Mouse (Mus musculus): ENCODE measurements around the gene Mafg. TPM values are rescaled to one million over a fixed set of nuclear protein-coding genes. Genes with fewer than 3 reads are reported as not detected.

The Mafg gene
- 66.7 TPM for polyA plus RNA-seq (2014; fragmentation: Illumina TruSeq; extraction: RNeasy Lipid Tissue Mini Kit (QIAGEN cat#74804); ENCODE audit: low read depth, low replicate concordance)

DNA sequence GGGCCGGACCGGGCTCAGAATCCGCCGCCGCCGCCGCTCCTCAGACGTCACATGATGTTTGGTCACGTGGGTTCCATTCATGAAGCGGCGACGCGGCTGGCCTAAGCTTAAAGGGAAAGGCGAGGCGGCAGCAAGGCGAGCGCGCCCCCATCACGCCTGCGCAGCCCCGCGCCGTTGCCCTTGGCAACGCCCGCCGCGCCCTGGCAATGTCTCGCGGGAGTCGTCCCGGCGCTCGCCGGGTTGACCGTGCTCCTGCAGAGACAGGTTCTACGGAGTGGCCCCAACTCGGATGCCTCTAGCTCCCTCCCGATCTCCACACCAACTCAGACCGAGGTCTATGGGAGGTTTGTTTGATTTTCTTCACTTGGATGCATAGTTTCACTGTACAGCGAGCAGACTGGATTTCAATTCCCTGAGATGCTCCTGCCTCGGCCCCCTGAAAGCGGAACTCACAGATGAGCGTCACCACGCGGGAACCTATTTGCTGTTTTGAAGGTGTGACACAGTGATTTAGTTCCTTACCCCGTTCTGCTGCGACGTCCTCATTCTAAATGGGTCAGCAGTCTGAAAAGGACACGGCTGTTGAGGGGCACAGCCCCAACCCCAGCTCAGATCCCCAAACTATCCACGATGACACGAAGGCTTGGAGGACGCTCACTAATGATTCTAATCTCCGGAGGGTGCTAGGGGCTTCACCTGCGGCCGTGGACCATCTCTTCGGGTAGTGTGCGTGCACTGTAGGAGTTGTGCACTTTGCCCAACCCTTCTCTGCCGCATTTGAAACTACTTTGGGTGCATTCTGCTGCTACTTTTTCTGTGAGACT, at the start of gene Mafg:
Gene Mafg (minus strand): TSS at position 81 of the 824 bp plus-strand sequence.

DNA sequence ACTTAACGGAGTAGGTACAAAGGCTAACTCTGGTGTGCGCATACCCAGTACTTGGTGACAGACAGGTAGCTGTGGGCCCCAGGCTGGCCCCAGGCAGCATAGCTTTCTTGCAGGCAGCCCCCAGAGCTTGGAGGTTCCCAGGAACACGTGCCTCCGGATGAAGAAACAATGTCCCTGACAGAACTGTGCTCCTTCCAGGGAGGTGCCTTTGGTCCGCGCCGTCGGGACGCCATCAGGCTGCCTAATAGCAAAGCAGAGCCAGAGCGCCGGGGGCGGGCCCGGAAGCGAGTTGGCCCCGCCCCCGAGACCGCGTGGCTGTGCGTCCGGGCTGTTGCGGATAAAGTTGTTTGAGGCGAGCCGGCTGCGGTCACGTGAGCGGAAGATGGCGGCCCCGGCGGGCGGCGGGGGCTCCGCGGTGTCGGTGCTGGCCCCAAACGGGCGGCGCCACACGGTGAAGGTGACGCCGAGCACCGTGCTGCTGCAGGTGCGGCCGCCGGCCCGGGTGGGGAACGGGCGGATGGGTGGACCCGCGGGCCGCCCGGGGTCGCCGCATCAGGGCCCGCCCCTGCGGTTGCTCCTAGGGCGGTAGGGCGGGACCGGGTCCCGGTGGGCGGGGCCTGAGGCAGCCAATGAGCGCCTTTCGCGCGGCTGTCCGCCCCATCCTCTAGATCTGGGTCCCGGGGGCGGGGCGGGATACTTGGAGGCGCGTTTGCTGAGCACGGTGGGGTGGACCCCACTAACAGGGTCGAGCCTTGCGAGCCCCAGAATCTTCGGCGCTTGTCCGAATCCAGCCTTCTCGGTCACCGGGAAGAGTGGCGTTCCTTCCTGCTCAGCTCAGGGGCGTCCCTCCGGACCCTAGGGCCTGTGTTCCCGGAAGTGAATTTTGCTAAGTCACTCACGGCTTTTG, 39.5 kb upstream of the Mafg start, which contains the start of gene Aspscr1:
Gene Aspscr1 (plus strand): TSS at position 287 of the 907 bp plus-strand sequence.

DNA sequence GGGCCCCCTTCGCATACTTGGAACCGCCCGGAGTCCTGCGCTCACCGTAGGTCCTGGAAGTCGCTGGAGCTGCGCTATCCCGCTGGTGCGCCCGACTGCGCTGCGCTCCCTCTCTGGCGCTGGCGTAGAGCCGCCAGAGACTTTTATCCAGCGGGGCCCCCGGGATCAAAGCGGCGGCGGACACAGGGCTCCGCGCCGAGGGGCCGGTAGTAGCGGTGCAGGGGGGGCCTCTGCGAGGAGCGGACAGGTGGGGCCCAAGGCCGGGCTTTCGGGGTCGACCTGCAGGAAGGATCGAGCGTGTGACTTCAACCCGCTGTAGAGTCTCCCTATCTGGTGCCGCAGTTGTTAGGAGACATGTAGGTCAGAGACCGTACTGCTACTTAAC, 27.7 kb upstream of the Mafg start, which contains the start of gene Notum:
Gene Notum (minus strand): TSS at position 100 of the 385 bp plus-strand sequence.

DNA sequence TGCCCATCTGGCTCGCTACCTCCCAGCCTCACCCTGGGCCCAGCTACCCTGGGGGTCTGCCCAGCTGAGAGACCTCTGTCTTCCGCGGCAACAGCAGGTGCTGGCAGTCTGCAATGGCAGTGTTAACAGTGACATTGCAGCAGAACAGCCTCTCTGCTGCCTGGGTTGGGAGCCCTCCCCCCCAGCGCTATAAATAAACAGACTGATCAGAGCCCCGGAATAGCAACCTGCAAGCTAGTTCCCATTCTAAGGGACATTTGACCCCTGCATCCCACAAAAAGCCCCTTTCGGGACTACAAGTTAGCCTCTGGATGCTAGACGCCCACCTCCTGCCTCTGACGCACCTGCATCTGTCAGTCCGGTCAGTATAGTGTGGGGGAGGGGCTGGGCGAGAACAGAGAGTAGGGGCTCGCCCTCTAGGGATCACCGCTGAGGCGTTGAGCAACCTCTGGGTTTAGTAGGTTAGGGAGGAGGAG, 14.6 kb upstream of the Mafg start, which contains the start of gene Myadml2:
Gene Myadml2 (minus strand): TSS at position 158 of the 476 bp plus-strand sequence.

DNA sequence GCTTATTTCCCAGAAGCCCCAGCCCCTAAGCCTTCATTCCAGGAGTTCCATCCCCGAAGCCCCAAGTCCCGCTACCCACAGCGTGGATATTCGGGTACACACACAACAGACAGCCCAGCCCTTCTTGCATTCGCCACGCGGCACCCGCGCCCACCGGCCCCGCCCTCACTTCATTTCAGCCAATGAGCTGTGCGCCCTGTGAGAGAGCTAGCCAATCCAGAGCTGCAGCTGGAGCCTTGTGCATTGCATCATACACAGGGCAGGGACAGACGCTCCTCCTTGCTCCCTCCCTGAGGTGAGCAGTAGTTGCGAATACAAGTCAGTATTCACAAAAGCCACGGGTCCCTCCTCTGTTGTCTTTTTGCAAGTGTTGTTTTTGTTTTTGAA, 10.2 kb upstream of the Mafg start, which contains the start of gene Pycr1:
Gene Pycr1 (minus strand): TSS at position 169 of the 387 bp plus-strand sequence.

DNA sequence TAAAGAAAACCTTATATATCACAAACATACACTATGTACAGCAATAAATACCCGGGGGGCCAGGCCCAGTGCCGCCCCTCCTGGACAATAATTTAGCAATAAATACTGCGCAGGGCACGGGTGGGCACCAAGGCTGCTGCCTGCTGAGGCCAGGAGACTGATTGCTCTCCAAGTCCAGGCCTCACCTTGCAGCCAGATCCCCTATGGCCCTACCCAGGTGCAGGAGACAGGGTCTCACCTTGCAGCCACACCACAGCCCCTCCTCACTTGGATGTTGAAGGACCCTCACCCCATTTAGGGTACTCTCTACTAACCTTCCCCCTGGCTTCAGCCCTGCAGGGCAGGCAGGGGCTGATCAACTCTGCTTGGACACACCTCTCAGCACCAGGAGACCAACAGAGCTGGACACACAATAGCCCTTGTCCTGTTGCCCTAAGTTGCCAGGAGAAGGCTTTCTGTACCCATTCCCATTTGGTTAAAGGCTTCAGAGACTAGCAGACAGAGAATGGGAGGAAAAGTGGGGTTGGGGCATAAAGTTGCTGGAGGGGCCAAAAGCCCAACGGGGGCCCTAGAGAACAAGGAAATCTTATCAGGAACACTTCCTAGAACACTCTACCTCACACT, 8.1 kb downstream of the Mafg start, which contains the start of gene Sirt7:
Gene Sirt7 (minus strand): TSS at position 89 of the 624 bp plus-strand sequence.

DNA sequence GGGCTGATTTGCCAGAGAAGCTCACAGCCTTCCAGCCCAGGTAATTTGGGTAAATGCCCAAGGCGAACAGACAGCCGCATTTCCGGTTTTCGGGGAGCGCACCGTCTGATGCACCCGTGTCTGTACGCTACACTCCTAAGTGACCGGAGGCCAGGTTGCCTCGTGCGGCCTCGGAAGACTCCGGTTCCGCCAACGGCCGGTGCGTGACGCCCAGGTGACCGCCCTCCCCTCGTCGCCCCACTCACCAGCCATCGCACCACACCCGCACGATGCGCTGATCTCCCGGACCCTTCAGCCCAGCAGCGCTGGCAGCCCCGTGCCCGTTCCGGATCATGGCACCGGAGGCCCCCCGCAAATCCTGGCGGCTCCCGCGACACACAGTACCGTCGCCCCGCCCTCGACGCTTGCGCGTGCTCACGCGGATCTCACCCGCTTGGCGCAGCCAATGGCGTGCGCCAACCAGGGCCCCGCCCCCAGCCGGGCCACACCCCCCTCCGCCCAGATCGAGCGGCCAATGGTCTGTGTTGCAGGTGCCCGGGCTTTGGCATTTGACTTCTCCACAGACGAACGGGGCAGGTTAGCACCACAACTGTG, 15.8 kb downstream of the Mafg start, which contains the start of gene Pcyt2:
Gene Pcyt2 (minus strand): TSS at position 418 of the 594 bp plus-strand sequence.

DNA sequence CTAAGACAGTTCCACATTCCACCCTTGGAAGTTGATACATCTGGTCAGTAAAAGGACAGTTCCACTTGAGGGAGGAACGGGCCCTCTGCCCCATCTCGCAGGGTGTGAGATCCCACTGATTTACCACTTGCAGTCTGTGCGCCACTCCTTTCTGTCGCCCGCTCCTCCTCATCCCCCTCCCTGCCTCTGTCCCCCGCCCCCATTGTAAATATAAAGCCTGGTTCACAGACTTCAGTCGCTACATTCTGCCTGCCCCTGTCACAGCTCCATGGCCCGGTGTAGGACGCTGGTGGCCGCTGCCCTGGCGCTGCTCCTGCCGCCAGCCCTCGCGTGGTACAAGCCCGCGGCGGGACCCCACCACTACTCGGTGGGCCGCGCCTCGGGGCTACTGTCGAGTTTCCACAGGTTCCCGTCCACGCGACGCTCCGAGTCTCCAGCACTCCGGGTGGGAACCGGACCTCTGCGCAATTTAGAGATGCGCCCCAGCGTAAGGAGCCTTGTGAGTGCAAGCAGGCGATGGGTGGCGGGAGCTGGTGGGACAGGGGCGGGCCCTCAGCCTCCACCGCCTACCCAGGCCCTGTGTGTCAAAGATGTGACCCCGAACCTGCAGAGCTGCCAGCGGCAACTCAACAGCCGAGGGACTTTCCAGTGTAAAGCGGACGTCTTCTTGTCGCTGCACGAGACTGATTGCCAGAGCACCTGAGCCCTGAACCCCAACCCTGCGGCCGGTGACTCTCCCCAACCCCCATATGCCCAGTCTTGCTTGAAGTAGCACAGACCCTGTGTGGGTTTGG, 25.0 kb downstream of the Mafg start, which contains the start of gene Npb:
Gene Npb (plus strand): TSS at position 237 of the 794 bp plus-strand sequence.

DNA sequence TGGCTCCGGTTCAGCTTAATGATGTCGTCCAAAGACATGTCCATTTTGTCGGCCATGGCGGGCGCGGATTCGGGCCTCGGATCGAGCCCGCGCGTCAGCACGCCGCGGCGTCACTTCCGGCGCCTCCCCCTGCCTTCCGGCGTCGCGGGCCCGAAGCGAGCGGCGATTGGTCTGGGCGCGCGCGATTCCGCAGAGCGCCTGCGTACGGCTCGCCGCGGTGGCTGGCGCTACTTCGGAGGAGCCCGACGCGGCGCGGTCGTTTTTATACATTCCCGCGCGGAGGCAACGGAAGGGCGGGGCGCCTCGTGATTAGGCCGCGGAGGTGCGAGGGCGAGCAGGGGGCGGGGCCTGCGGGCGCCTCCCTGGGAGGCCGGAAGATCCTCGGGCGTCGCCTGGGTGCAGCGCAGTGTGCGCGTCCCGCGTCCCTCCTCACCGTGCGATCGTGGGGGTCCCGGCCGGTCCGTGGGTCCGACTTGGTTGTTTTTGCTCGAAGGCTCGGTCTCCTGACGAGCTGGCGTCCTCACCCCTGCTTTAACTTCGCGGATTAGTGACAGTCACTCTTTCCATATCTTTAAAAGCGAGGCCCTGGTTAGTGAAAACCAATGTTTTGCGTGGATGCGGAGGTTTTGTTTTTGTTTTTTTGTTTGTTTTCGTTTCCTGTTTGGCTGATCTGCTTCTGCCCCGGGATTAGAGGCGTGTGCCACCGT, 35.0 kb downstream of the Mafg start, which contains the start of the genes Alyref and Anapc11:
Gene Alyref (minus strand): TSS at position 83 of the 707 bp plus-strand sequence.
Gene Anapc11 (plus strand): TSS at position 139 of the 707 bp plus-strand sequence.

DNA sequence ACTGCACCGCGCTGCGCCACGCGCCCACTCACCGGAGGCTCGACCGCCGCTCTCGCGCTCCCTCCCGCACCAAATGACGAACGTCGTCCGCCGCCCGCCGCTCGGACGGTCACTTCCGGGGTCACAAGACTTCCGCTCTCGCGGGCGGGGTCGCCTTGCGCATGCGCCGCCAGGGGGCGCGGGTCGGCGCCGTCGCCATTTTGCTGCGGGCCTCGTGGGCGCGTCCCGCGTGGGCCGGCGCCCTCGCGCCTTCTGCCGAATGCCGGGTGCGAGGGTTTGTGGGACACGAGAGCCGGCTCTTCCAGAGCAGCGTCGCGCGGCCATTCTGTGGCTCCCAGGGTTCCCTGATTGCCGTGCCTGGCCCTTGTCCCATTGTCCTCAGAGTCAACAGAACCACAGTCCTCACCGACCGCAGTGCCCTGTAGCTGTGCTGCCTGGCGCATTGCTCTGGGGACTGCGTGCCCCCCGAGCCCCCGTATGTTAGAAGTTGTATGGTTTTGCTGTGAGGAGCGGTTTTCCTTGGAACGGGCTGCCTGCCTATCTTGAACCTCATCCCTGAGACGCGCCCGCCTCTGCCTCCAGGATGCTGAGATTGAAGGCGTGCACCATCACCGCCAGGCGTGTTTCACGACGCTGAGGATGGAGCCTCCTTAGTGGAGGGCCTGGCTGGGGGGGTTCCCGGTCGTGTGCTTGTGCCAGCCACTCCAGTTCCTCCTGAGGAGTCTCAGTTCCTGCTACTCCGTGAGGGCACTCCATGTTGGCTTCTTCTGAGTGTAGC, 51.7 kb downstream of the Mafg start, which contains the start of gene Arhgdia:
Gene Arhgdia (minus strand): TSS at position 135 of the 778 bp plus-strand sequence.

Other genes with a start within 250 kb of the Mafg start
- 50.3 TPM for gene Nploc4, start 195.9 kb downstream of the Mafg start, polyA plus RNA-seq (2014; fragmentation: Illumina TruSeq; extraction: RNeasy Lipid Tissue Mini Kit (QIAGEN cat#74804); ENCODE audit: low read depth, low replicate concordance)
- not detected for gene Tspan10, start 191.0 kb downstream of the Mafg start, polyA plus RNA-seq (2014; fragmentation: Illumina TruSeq; extraction: RNeasy Lipid Tissue Mini Kit (QIAGEN cat#74804); ENCODE audit: low read depth, low replicate concordance)
- gene Pde6g, start 180.1 kb downstream of the Mafg start, polyA plus RNA-seq (2014; fragmentation: Illumina TruSeq; extraction: RNeasy Lipid Tissue Mini Kit (QIAGEN cat#74804); ENCODE audit: low read depth, low replicate concordance), result 0.65 TPM
- gene Oxld1, start 175.5 kb downstream of the Mafg start, polyA plus RNA-seq (2014; fragmentation: Illumina TruSeq; extraction: RNeasy Lipid Tissue Mini Kit (QIAGEN cat#74804); ENCODE audit: low read depth, low replicate concordance), result 20.5 TPM
- 18.3 TPM for gene Ccdc137, start 175.5 kb downstream of the Mafg start, polyA plus RNA-seq (2014; fragmentation: Illumina TruSeq; extraction: RNeasy Lipid Tissue Mini Kit (QIAGEN cat#74804); ENCODE audit: low read depth, low replicate concordance)
- gene Arl16, start 166.0 kb downstream of the Mafg start, polyA plus RNA-seq (2014; fragmentation: Illumina TruSeq; extraction: RNeasy Lipid Tissue Mini Kit (QIAGEN cat#74804); ENCODE audit: low read depth, low replicate concordance), result 23.1 TPM
- gene Mrpl12, start 149.0 kb downstream of the Mafg start, polyA plus RNA-seq (2014; fragmentation: Illumina TruSeq; extraction: RNeasy Lipid Tissue Mini Kit (QIAGEN cat#74804); ENCODE audit: low read depth, low replicate concordance), result 58.6 TPM
- gene Slc25a10, start 141.8 kb downstream of the Mafg start, polyA plus RNA-seq (2014; fragmentation: Illumina TruSeq; extraction: RNeasy Lipid Tissue Mini Kit (QIAGEN cat#74804); ENCODE audit: low read depth, low replicate concordance), result 127 TPM
- 0.86 TPM for gene Gcgr, start 102.9 kb downstream of the Mafg start, polyA plus RNA-seq (2014; fragmentation: Illumina TruSeq; extraction: RNeasy Lipid Tissue Mini Kit (QIAGEN cat#74804); ENCODE audit: low read depth, low replicate concordance)
- 110 TPM for gene Mcrip1, start 83.9 kb downstream of the Mafg start, polyA plus RNA-seq (2014; fragmentation: Illumina TruSeq; extraction: RNeasy Lipid Tissue Mini Kit (QIAGEN cat#74804); ENCODE audit: low read depth, low replicate concordance)
- gene Ppp1r27, start 82.5 kb downstream of the Mafg start, polyA plus RNA-seq (2014; fragmentation: Illumina TruSeq; extraction: RNeasy Lipid Tissue Mini Kit (QIAGEN cat#74804); ENCODE audit: low read depth, low replicate concordance), result not detected
- gene P4hb, start 60.3 kb downstream of the Mafg start, polyA plus RNA-seq (2014; fragmentation: Illumina TruSeq; extraction: RNeasy Lipid Tissue Mini Kit (QIAGEN cat#74804); ENCODE audit: low read depth, low replicate concordance), result 519 TPM
- 356 TPM for gene Arhgdia, start 52.0 kb downstream of the Mafg start, polyA plus RNA-seq (2014; fragmentation: Illumina TruSeq; extraction: RNeasy Lipid Tissue Mini Kit (QIAGEN cat#74804); ENCODE audit: low read depth, low replicate concordance)
- 39.4 TPM for gene Alyref, start 35.2 kb downstream of the Mafg start, polyA plus RNA-seq (2014; fragmentation: Illumina TruSeq; extraction: RNeasy Lipid Tissue Mini Kit (QIAGEN cat#74804); ENCODE audit: low read depth, low replicate concordance)
- gene Anapc11, start 35.2 kb downstream of the Mafg start, polyA plus RNA-seq (2014; fragmentation: Illumina TruSeq; extraction: RNeasy Lipid Tissue Mini Kit (QIAGEN cat#74804); ENCODE audit: low read depth, low replicate concordance), result 47.3 TPM
- gene Npb, start 25.1 kb downstream of the Mafg start, polyA plus RNA-seq (2014; fragmentation: Illumina TruSeq; extraction: RNeasy Lipid Tissue Mini Kit (QIAGEN cat#74804); ENCODE audit: low read depth, low replicate concordance), result not detected
- gene Pcyt2, start 15.7 kb downstream of the Mafg start, polyA plus RNA-seq (2014; fragmentation: Illumina TruSeq; extraction: RNeasy Lipid Tissue Mini Kit (QIAGEN cat#74804); ENCODE audit: low read depth, low replicate concordance), result 83.9 TPM
- gene Sirt7, start 8.4 kb downstream of the Mafg start, polyA plus RNA-seq (2014; fragmentation: Illumina TruSeq; extraction: RNeasy Lipid Tissue Mini Kit (QIAGEN cat#74804); ENCODE audit: low read depth, low replicate concordance), result 40.4 TPM
- 4.0 TPM for gene Pycr1, start 10.2 kb upstream of the Mafg start, polyA plus RNA-seq (2014; fragmentation: Illumina TruSeq; extraction: RNeasy Lipid Tissue Mini Kit (QIAGEN cat#74804); ENCODE audit: low read depth, low replicate concordance)
- not detected for gene Myadml2, start 14.6 kb upstream of the Mafg start, polyA plus RNA-seq (2014; fragmentation: Illumina TruSeq; extraction: RNeasy Lipid Tissue Mini Kit (QIAGEN cat#74804); ENCODE audit: low read depth, low replicate concordance)
- gene Notum, start 27.6 kb upstream of the Mafg start, polyA plus RNA-seq (2014; fragmentation: Illumina TruSeq; extraction: RNeasy Lipid Tissue Mini Kit (QIAGEN cat#74804); ENCODE audit: low read depth, low replicate concordance), result 4.7 TPM
- 76.1 TPM for gene Aspscr1, start 39.4 kb upstream of the Mafg start, polyA plus RNA-seq (2014; fragmentation: Illumina TruSeq; extraction: RNeasy Lipid Tissue Mini Kit (QIAGEN cat#74804); ENCODE audit: low read depth, low replicate concordance)
- gene Cenpx, start 80.1 kb upstream of the Mafg start, polyA plus RNA-seq (2014; fragmentation: Illumina TruSeq; extraction: RNeasy Lipid Tissue Mini Kit (QIAGEN cat#74804); ENCODE audit: low read depth, low replicate concordance), result 91.5 TPM
- 40.3 TPM for gene Lrrc45, start 80.3 kb upstream of the Mafg start, polyA plus RNA-seq (2014; fragmentation: Illumina TruSeq; extraction: RNeasy Lipid Tissue Mini Kit (QIAGEN cat#74804); ENCODE audit: low read depth, low replicate concordance)
- gene Rac3, start 87.9 kb upstream of the Mafg start, polyA plus RNA-seq (2014; fragmentation: Illumina TruSeq; extraction: RNeasy Lipid Tissue Mini Kit (QIAGEN cat#74804); ENCODE audit: low read depth, low replicate concordance), result 11.5 TPM
- gene Dcxr, start 93.7 kb upstream of the Mafg start, polyA plus RNA-seq (2014; fragmentation: Illumina TruSeq; extraction: RNeasy Lipid Tissue Mini Kit (QIAGEN cat#74804); ENCODE audit: low read depth, low replicate concordance), result 102 TPM
- 65.7 TPM for gene Cbr2, start 98.5 kb upstream of the Mafg start, polyA plus RNA-seq (2014; fragmentation: Illumina TruSeq; extraction: RNeasy Lipid Tissue Mini Kit (QIAGEN cat#74804); ENCODE audit: low read depth, low replicate concordance)
- gene Hmga1b, start 129.2 kb upstream of the Mafg start, polyA plus RNA-seq (2014; fragmentation: Illumina TruSeq; extraction: RNeasy Lipid Tissue Mini Kit (QIAGEN cat#74804); ENCODE audit: low read depth, low replicate concordance), result 114 TPM
- 25.6 TPM for gene Rfng, start 150.6 kb upstream of the Mafg start, polyA plus RNA-seq (2014; fragmentation: Illumina TruSeq; extraction: RNeasy Lipid Tissue Mini Kit (QIAGEN cat#74804); ENCODE audit: low read depth, low replicate concordance)
- 114 TPM for gene Gps1, start 150.7 kb upstream of the Mafg start, polyA plus RNA-seq (2014; fragmentation: Illumina TruSeq; extraction: RNeasy Lipid Tissue Mini Kit (QIAGEN cat#74804); ENCODE audit: low read depth, low replicate concordance)
- gene Dus1l, start 162.8 kb upstream of the Mafg start, polyA plus RNA-seq (2014; fragmentation: Illumina TruSeq; extraction: RNeasy Lipid Tissue Mini Kit (QIAGEN cat#74804); ENCODE audit: low read depth, low replicate concordance), result 30.9 TPM
- gene Fasn, start 190.9 kb upstream of the Mafg start, polyA plus RNA-seq (2014; fragmentation: Illumina TruSeq; extraction: RNeasy Lipid Tissue Mini Kit (QIAGEN cat#74804); ENCODE audit: low read depth, low replicate concordance), result 426 TPM

All from adipose tissue, adult 10 weeks (tissue).